Mouse (Mus musculus): ENCODE measurements around the gene Vti1a. TPM values are rescaled to one million over a fixed set of nuclear protein-coding genes. Genes with fewer than 3 reads are reported as not detected.

The Vti1a gene
- 10 to 100 TPM; 14.0 to 16.5 TPM for total RNA-seq (2021)

- intact Hi-C loops (cut with DNase I): loop anchor here (10.0 kb wide), 1 partner anchor 211 kb away; no protein-coding TSS in a partner anchor
- peak; percentile 66 for DNase-seq (ENCODE audit: low spot score)
Measured at GRCm38 (mm10) chr19:55316109-55316714, at the start of gene Vti1a. Vti1a (plus strand) TSS chr19:55316295.

GRCm38 (mm10) chr19:55266786-55267185, 49.3 kb upstream of the Vti1a start:
- DNase-seq (ENCODE audit: low spot score): no peak
- intact Hi-C loops (cut with DNase I): no loop called here

GRCm38 (mm10) chr19:55268150-55268549, 47.9 kb upstream of the Vti1a start:
- intact Hi-C loops (cut with DNase I): no loop called here
- DNase-seq (ENCODE audit: low spot score): no peak

GRCm38 (mm10) chr19:55269051-55269450, 47.0 kb upstream of the Vti1a start:
- intact Hi-C loops (cut with DNase I): no loop called here
- no peak for DNase-seq (ENCODE audit: low spot score)

GRCm38 (mm10) chr19:55271448-55271847, 44.6 kb upstream of the Vti1a start:
- intact Hi-C loops (cut with DNase I): no loop called here
- no peak for DNase-seq (ENCODE audit: low spot score)

- no peak for DNase-seq (ENCODE audit: low spot score)
- intact Hi-C loops (cut with DNase I): no loop called here
Measured at GRCm38 (mm10) chr19:55273340-55273739, 42.8 kb upstream of the Vti1a start.

- DNase-seq (ENCODE audit: low spot score): no peak
- intact Hi-C loops (cut with DNase I): no loop called here
Measured at GRCm38 (mm10) chr19:55276100-55276499, 40.0 kb upstream of the Vti1a start.

GRCm38 (mm10) chr19:55276770-55277169, 39.3 kb upstream of the Vti1a start:
- intact Hi-C loops (cut with DNase I): no loop called here
- no peak for DNase-seq (ENCODE audit: low spot score)

- intact Hi-C loops (cut with DNase I): no loop called here
- no peak for DNase-seq (ENCODE audit: low spot score)
Measured at GRCm38 (mm10) chr19:55284093-55284492, 32.0 kb upstream of the Vti1a start.

- no peak for DNase-seq (ENCODE audit: low spot score)
- intact Hi-C loops (cut with DNase I): no loop called here
Measured at GRCm38 (mm10) chr19:55286034-55286433, 30.1 kb upstream of the Vti1a start.

GRCm38 (mm10) chr19:55288974-55289373, 27.1 kb upstream of the Vti1a start:
- intact Hi-C loops (cut with DNase I): no loop called here

GRCm38 (mm10) chr19:55290621-55291270, 25.3 kb upstream of the Vti1a start:
- intact Hi-C loops (cut with DNase I): no loop called here
- no peak for DNase-seq (ENCODE audit: low spot score)

More at GRCm38 (mm10) chr19:55288974-55289373, 27.1 kb upstream of the Vti1a start:
- no peak for DNase-seq (ENCODE audit: low spot score)

GRCm38 (mm10) chr19:55292210-55292850, 23.8 kb upstream of the Vti1a start:
- no peak for DNase-seq (ENCODE audit: low spot score)
- intact Hi-C loops (cut with DNase I): no loop called here

- no peak for DNase-seq (ENCODE audit: low spot score)
Measured at GRCm38 (mm10) chr19:55293175-55293574, 22.9 kb upstream of the Vti1a start.

GRCm38 (mm10) chr19:55295075-55295474, 21.0 kb upstream of the Vti1a start:
- intact Hi-C loops (cut with DNase I): no loop called here

More at GRCm38 (mm10) chr19:55293175-55293574, 22.9 kb upstream of the Vti1a start:
- intact Hi-C loops (cut with DNase I): no loop called here

GRCm38 (mm10) chr19:55295556-55295955, 20.5 kb upstream of the Vti1a start:
- no peak for DNase-seq (ENCODE audit: low spot score)
- intact Hi-C loops (cut with DNase I): no loop called here

More at GRCm38 (mm10) chr19:55295075-55295474, 21.0 kb upstream of the Vti1a start:
- no peak for DNase-seq (ENCODE audit: low spot score)

GRCm38 (mm10) chr19:55296301-55296700, 19.8 kb upstream of the Vti1a start:
- intact Hi-C loops (cut with DNase I): no loop called here
- no peak for DNase-seq (ENCODE audit: low spot score)

- intact Hi-C loops (cut with DNase I): no loop called here
- DNase-seq (ENCODE audit: low spot score): no peak
Measured at GRCm38 (mm10) chr19:55297489-55297888, 18.6 kb upstream of the Vti1a start.

GRCm38 (mm10) chr19:55297961-55298360, 18.1 kb upstream of the Vti1a start:
- no peak for DNase-seq (ENCODE audit: low spot score)
- intact Hi-C loops (cut with DNase I): no loop called here

- DNase-seq (ENCODE audit: low spot score): no peak
- intact Hi-C loops (cut with DNase I): no loop called here
Measured at GRCm38 (mm10) chr19:55299378-55299777, 16.7 kb upstream of the Vti1a start.

- DNase-seq (ENCODE audit: low spot score): no peak
- intact Hi-C loops (cut with DNase I): no loop called here
Measured at GRCm38 (mm10) chr19:55300525-55300924, 15.6 kb upstream of the Vti1a start.

Measured in heart, postnatal 25 days (tissue).